Mouse (Mus musculus) frontal cortex, adult 2 months (tissue): Measurements from ENCODE around the gene Ifnlr1. TPM values are rescaled to one million over a fixed set of nuclear protein-coding genes. Genes with fewer than 3 reads are reported as not detected.
"Not testable (repeated sequence)": the region's sequence is repeated elsewhere in the genome, so short reads cannot be mapped to it uniquely, and the experiment has no call there.

ENCODE experiments used
- DNase-seq, 2 experiments: peaks; one replicate each; pipeline ENCODE4 v3.0.0; 2022; ENCODE audit warnings: low spot score in 1 of 2; ENCODE audit errors: extremely low spot score in 1 of 2
- polyA plus RNA-seq: library from polyadenylated mRNA; depleted of rRNA; stranded (reverse); fragments of >200 nt; gene quantifications from 2 replicates; pipeline ENCODE4 v1.2.3, GENCODE M21; 2012

Gene Ifnlr1
- polyA plus RNA-seq, 1 experiment: 0.30 TPM

DNA sequence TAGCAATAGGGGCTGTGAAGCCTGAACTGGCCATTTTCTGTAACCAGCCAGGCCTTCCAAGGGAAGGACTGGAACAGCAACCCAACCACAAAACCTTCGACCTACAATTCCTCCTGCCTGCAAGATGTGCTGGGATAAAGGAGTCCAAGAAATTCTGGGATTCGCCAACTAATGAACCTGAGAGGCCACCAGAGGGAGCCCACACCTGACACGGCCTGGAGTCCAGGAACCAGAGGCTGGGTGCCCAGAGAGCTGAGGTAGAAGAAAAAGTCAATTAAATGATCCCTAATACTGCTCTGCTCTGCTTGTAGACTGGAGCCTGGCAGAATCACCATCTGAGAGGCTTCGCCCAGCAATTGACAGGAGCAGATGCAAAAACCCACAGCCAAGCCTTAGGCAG lies 2.5 kb upstream of the Ifnlr1 start:
- peak in 1 of 2 experiments; percentile 25 for DNase-seq

DNA sequence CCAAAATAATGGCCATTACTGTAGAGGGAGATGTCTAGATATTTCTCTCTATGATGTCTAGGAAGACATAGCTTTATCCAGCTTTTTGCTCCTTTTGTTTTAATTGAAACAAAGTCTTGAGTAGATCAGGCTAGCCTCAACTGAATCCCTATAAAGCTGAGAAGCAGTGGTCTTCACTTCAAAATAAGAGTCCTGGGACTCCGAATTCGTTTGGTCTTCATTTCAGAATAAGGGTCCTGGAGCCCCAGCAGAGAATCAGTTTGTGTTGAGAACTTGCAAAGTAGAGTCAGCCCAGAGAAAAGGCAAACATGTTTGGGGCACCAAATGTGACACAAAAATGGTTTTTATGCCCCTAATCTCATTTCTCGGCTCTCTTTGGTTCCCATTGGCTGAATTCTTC lies 1.4 kb upstream of the Ifnlr1 start:
- no peak for DNase-seq

DNA sequence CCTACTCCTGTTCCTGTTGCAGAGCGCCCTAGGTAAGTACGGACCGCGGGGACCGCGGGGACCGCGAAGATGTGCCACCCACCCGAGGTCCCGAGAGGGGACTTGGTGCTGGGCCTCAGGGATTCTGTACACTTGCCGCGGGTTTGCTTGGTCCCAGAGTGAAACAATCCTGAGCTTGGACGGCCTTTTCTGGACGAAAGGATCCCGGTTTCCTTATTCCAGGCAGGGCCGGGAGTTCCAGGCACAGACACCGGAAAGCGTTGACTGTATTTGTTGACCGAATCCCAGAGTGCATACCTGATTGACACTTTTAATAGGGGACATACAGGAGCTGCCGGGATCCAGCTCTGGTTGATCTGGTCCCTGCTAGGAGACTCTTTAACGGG lies 474 bp downstream of the Ifnlr1 start:
- DNase-seq: no peak

DNA sequence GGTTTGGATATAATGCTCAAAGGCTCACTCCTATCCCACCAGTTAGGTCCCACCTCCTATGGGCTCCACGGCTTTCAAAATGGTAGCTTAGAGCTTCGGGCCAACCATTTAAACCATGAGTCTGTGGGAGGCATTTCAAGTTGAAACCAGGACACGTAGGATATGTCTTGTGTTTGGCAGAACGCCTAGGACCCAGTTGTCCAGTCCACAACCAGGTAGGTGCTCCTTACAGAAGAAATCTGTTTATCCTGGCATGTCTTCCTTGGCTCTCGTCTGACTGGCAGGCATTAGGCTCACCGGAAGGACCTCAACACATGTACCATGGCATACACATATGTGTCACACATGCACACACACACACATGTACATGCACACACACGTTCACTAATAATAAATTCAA lies 3.7 kb downstream of the Ifnlr1 start:
- DNase-seq: no peak

DNA sequence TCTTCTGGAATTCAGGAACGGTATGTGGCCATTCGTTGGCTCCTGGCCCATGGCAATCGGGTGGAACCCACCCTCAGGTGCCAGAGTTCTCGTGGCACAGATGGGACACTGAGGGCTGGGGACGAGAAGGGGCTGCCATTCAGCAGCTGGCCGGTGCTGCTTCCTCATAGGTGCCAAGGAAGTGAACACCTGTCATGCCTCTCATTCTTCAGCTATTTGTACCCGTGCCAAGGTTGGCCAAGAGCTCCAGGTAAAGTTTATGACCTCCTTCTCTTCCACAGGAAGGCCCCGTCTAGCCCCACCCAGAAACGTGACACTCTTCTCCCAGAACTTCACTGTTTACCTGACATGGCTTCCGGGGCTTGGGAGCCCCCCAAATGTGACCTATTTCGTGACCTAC lies 4.2 kb downstream of the Ifnlr1 start:
- DNase-seq: no peak

DNA sequence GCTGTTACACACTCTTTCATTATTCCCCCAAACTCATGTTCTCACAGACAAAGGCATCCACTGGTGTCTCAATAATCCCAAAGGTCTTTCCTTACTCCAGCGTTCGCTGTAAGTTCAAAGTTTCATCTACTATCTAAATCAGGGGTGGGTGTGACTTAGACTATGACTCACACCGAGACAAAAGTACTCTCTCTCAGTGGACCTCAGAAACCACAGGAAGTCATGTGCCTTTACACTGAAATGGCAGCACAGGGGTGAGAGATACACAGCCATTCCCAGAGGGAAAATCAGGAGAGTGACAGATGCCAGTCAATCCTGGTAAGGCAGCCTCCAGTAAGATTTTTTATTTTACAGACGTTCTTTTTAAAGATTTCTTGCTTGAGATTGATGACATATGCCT lies 6.8 kb downstream of the Ifnlr1 start:
- no peak for DNase-seq

DNA sequence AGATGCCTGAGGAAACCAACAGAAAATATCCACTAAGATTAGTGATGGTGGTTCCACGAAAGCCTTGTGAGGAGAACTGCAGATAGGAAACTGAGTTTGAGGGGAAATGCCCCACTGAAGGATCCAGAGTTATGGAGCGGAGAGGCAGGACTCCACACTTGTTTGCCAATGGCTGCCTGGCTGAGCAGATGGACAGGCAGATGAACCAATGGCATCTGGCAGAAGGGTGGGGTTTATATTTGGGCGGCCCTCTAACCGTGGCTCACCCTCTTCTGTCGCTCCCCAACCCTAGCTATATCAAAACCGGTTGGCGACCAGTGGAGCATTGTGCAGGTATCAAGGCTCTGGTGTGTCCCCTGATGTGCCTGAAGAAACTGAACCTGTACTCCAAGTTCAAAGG lies 12.4 kb downstream of the Ifnlr1 start:
- DNase-seq: no peak

DNA sequence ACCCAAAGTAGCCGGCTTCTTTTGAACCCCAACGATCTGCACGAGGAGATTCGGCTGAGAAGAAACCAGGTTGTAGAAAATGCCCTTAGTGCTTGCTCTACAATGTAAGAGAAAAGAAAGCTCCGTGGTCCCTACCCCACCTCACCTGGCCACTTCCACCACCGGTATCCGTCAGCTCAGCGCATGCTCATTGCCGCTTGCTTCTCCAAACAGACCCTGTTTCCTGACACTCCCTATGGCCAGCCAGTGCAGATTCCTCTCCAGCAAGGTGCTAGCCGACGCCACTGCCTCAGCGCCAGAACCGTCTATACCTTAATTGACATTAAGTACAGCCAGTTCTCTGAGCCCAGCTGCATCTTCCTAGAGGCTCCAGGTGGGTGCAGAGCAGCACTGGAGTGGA lies 17.4 kb downstream of the Ifnlr1 start:
- DNase-seq: no peak

DNA sequence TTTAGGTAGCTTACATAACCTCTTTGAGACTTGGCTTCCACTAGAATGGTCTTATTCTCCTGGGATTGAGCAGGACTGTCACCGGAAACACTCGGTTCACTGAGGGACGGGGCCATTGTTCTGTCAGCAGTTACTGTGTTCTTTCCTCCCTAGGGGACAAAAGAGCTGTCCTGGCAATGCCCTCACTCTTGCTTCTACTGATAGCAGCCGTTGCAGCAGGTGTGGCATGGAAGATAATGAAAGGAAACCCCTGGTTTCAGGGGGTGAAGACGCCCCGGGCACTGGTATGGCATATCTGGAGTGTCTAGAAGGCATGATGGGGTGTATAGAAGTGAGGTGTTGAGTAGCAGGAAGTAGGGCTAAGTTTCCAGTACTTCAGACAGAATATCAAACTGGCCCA lies 17.9 kb downstream of the Ifnlr1 start:
- DNase-seq: no peak

DNA sequence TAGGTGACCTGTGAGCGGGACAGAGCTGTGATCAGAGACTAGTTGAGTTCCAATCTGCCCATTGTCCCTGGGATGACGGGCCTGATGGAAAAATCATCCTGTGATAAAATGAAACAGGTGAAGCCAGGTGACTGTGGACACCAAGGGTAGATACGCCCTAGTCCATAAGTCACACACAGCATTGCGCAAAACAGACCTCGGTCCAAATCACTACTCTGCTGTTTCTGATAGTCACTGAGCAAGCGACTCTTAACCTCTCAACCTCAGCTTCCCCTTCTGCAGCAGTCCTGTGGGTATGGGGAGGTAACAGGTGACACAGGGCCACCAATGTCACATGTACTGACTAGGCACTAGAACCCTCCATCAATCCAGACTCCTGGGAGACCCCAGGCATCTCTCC lies 20.0 kb downstream of the Ifnlr1 start:
- no peak for DNase-seq

DNA sequence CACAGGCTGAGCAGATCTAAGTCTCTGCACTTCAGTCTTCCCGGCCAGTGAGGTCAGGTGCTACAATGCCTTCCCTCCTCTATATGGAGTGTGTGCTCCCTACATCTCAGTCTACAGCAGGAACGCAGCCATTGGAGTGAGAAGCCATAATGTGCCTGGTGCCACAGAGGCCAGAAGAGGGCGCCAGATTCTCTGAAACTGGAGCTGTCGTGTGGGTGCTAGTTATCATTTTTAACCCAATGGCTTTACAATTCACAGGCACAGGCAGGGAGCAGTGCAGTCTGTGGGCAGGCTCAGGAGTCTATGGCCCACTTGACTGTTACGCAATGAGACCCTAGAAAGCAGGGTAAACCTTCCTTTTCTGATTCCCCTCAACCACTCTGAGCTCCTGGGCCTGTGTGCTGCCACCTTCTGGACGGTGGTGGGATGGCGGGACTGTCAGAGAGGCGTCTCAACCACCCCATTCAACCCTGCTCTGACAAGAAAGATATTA lies 23.0 kb downstream of the Ifnlr1 start:
- DNase-seq: peak in 1 of 2 experiments; percentile 80

DNA sequence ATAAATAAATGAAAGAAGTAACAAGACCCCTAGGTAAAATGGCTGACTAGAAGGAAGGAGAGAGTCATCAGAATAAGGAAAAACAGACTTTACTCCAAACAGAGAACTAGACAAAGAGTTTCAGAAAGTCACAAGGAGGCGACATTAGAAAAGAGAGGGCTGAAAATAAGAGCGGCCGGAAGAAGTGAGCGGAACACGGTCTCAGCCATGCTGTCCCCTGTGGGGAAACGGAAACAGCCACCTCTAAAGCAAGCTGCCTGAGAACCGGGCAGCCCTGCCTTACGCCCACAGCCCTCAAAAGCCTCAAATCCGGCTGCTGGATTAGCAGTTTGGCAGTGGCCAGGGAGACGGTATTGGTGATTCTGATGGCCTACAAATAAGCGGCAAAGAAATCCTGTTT lies 23.5 kb downstream of the Ifnlr1 start:
- DNase-seq: no peak

DNA sequence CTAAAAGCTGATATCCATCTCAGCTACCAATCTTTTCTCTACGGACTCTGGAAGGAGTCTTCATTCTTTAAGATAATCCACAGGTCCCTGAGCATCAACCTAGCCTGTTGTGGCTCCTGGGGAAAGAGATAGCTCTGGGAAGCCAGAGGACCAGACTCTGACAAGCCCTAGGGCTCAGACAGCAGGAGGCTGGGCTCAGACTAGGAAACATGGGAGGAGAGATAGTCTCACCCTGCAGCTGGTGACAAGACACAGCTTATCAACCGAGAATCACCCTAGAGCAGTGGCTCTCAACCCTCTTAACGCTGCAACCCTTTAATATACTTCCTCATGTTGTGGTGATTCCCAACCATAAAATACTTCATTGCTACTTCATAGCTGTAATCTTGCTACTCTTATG lies 24.3 kb downstream of the Ifnlr1 start:
- DNase-seq: no peak

DNA sequence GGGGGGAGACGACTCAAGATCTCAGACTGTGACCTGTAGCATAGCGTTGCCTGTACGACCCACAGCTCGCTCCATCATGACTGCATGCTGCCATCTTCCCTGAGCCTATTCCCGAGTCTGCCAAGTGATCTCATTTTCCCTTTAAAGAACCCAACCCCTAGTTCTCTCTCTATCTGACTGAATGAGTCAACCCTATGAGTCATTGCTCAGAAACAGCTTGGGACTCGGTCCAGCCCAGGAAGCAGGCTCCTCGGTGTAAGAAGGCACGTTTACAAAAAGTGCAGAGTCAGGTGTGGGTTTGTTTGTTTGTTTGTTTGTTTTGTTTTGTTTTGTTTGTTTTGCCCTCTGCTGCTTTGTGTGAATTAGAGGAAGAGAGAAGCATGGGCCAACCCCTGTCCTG lies 28.7 kb downstream of the Ifnlr1 start:
- peak; percentile 19 to 78 for DNase-seq

DNA sequence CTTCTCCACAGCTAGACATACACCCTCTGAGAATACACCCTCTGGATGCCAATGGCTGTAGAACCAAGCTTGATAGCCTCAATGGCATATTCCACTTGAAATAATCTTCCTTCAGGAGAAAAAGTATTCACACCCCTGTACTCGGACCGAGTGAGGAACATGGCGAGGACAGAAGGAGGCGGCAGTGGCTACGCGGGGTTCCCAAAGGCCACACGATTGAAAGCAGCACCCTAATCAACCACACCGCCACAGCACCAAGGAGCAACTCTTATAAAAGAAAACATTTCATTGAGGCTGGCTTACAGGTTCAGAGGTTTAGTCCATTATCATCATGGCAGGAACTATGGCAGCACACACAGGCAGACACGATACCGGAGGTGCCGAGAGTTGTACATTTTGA lies 30.4 kb downstream of the Ifnlr1 start:
- DNase-seq: not testable (repeated sequence)

DNA sequence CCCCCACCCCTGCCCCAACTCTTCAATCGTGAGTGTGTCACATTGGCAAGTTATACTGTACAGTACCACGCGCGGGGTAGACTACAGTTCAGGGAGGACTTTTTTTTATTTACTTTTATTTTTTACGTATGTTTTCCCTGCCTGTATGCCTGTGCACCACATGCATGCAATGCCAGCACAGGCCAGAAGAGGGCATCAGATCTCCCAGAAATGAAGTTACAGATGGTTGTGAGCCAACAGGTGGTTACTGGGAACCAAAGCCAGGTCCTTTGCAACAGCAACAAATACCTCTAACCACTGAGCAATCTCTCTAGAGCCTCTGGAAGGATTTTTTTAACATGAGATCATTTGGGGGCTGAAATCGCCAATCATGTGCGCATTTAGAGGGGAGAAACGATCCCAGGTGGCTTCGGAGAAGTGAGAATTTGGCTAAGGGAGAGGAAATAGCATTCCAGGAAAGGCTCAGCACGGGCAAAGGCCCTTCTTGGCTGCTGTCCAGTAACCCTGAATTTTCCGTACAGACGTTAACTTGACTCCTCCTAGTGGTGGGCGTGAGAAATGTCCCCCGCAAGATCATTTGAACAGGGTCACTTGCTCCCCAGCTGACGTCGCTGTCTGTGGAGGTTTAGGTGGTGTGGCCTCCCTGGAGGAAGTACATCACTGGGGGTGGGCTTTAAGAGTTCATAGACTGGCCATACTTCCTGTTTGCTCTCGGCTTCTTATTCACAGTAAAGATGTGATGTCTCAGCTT lies 36.6 kb downstream of the Ifnlr1 start:
- no peak for DNase-seq

DNA sequence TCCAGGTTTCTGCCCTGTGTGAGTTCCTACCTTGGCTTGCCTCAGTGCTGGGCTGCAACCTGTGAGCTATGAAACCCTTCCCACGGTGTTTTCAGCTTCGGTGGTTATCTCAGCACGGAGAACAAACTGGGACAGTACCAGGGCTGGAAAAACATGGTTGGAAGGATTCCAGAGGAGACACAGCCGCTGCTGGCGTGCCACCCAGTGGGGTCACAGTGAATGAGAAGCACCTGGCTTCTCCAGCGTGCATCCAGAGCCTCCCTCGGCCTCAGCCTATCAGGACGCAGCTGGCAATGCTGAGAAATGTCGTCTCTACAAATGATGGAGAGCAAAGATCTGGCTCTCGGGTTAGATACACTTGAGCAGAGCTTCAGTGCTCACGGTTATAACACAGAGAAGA lies 40.3 kb downstream of the Ifnlr1 start:
- DNase-seq: no peak

DNA sequence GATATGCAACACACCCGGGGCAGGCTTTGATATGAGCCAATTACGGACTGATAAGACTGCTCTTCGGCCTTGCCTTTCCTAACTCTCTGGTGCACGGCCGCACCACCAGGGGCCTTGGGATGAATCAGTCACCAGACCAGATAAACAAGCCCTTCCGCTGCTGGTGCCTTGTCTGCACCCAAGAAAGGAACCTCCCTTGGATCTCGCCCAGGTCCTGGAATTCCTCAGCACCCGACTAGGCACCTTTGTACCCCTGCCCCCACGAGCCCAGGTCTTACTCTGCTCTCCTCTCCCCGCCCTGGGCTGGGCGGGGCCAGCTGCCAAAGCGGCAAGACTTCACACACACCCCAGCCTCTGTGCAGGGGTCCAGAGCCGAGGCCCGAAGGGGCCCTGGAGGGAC lies 41.7 kb downstream of the Ifnlr1 start, which contains the start of gene Il22ra1:
TSS of gene Il22ra1 (plus strand) at position 356 of the 400 bp plus-strand sequence.
- no peak for DNase-seq

DNA sequence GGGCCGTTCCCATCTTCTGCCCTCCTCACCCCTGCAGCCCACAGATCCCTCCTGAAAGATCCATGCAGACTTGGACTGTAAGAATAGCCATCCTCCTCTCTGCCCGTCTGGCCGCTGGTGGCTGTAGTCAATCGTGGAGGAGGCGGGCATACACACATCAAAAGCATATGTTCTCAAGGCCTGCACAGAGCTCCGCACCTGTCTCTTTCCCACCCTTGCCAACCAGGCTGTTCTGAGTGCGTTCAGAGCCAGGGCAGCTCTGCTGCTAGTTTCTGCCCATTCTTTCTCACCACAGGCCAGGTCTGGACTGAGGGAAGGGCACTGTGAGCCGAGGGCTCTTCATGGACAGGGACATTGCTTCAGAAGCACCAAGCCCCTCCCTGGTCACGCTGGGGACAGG lies 44.1 kb downstream of the Ifnlr1 start:
- peak in 1 of 2 experiments; percentile 22 for DNase-seq

DNA sequence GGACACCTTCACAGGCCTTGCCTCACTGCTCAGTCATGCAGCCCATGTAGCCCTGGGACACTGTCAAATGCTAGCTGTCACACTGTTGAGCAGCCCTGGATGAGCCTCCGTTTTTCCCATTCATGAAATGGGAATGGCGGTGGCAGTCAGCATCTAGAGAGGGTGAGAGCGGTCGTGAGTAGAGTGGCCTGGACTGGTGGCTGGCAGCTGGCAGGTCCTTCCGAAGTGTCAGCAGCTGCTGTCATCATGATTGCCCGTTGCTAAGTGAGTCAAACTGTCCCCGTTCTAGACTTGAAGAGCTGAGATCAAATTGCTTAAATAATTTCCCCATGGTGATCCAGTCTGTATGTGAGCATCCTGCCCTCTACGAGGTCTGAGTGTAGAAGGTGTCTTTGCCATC lies 44.9 kb downstream of the Ifnlr1 start:
- no peak for DNase-seq

DNA sequence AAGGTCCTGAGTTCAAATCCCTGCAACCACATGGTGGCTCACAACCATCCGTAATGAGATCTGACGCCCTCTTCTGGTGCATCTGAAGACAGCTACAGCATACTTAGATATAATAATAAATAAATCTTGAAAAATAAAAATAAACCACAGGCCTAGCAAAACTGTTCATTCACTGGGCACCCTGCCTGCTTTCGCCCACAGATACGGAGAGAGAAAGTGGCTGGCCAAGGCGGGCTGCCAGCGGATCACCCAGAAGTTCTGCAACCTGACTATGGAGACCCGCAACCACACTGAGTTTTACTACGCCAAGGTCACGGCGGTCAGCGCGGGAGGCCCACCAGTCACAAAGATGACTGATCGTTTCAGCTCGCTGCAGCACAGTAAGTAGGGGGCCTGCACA lies 47.8 kb downstream of the Ifnlr1 start:
- DNase-seq: peak in 1 of 2 experiments; percentile 60

DNA sequence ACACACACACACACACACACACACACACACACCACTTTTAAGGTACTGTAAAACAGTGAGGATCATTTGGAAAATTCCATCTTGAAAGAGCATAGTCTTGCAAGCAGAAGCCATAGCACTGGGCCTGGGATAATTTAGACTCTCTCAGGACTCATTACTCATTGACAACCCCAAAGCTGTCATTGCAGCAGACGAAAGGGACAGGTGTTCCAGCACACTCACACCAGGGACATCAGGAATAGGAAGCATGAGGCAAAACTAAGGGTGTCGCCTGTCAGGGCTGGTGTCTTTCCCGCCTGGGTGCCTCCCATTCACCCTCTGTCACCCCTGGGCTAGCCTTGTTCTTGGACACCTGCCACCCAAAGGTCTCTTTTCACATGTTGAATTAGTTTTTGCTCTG lies 50.8 kb downstream of the Ifnlr1 start:
- DNase-seq: no peak

DNA sequence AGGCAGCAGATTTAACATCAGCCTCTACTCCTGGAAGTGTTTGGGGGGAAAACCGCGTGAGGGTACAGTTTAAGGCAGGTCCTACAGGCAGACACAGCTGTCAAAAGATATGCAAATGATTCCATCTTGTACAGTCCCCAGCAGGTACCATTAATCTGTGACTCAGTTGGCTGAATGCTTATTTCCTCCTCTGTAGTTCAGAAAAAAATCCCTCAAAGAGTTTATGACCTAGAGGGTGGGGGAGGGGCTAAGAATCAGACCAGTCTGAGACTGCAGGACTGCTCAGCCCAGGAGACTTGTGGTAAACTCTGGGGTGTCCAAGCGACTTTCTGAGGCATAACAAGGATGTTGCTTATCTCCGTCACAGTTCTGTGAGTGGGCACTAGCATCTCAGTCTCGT lies 52.1 kb downstream of the Ifnlr1 start:
- DNase-seq: no peak
